Mouse (Mus musculus): ENCODE results near the gene Cited2.

Cited2 gene

GRCm38 (mm10) chr10:17722653-17723410 lies at the start of gene Cited2:
TSS of gene Cited2 (plus strand) at chr10:17723218.
- DNase-seq (ENCODE audit: low spot score in 2 of 2): peak; percentile 100

DNA sequence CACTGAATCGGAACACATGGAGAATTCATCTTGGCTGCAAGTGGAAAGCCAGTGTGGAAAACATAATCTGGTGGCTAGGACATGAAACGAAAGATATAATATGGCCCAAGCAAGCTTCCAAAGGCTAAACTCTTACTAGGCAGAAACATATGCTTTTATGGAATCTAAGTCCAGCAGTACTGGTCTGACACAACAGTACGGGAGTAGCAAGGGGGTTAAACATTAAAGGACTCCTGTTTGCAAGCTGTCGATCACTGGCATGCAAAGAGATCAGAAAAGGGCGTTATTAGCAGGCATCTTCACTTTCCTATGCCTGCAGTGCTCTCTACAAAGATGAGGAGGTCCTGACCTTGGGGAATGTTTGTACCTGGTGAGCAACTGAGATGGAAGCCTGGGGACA lies 48.6 kb upstream of the Cited2 start:
- no peak for DNase-seq (ENCODE audit: low spot score in 2 of 2)

- DNase-seq (ENCODE audit: low spot score in 2 of 2): no peak
Measured at GRCm38 (mm10) chr10:17674869-17675268, 48.1 kb upstream of the Cited2 start.

DNA sequence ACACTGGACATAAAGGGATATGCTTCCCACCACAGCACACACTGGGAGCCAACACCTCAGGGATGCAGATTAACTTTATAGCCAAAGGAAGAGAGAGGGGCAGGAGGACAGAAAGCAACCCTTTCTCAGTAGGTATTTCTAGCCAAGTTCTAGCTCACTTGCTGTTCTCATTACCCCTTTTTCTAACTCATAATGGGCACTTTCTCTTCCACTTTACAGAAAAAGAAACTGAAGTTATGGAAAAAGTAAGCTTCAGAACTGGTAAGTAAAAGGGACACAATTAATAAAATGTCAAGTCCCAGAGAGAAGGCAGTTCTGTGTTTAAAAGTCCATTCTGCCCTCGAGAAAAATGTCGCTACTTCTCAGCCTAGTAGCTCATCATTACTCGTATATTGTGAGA lies 46.6 kb upstream of the Cited2 start:
- no peak for DNase-seq (ENCODE audit: low spot score in 2 of 2)

GRCm38 (mm10) chr10:17677308-17677707 lies 45.7 kb upstream of the Cited2 start:
- DNase-seq (ENCODE audit: low spot score in 2 of 2): no peak

GRCm38 (mm10) chr10:17680432-17681382 lies 42.3 kb upstream of the Cited2 start:
- no peak for DNase-seq (ENCODE audit: low spot score in 2 of 2)

DNA sequence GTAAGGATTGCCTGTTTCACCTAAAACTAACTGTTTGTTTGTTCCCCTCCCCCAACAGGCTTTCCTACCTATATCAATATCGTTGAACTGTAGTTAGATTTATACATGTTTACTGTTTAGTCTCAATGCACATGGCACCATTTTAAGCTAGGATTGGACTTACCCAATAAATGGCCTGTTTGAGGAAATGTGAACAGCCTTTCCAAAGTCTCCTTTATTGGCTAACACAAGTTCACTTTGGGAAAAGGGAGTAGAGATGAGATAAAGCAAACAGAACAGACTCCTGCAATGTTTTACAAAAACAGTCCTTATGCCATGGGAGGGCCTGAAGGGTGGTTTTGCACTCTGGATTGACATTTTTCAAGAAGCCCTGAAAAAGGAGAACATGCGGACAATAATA lies 41.6 kb upstream of the Cited2 start:
- DNase-seq (ENCODE audit: low spot score in 2 of 2): no peak

DNA sequence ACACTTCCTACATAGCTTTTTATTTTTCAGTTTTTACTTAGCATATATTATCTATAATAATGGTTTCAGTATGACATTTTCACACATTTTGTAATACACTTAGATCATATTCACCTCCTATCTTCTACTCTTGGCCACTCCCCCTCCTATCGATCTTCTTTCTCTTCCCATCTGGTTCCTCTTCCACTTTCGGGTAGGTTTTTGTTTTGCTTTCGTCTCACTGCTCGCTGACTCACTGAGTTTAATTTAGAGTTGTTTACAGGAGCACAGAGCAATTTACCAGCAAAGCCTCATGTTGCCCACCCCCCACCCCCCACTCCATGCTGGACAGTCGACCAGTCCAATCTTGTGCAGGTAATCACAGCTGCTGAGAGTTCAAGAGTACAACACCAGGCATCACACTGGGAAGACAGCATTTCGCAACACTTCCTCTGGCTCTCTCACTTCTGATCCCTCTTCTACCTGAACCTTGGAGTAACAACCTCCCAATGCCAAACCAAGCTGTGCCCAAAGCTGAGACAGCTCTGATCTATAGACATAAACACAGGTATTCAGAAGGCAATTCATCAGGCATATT lies 39.1 kb upstream of the Cited2 start:
- no peak for DNase-seq (ENCODE audit: low spot score in 2 of 2)

- no peak for DNase-seq (ENCODE audit: low spot score in 2 of 2)
Measured at GRCm38 (mm10) chr10:17689806-17690205, 33.2 kb upstream of the Cited2 start.

- DNase-seq (ENCODE audit: low spot score in 2 of 2): no peak
Measured at GRCm38 (mm10) chr10:17691709-17692108, 31.3 kb upstream of the Cited2 start.

GRCm38 (mm10) chr10:17695801-17696200 lies 27.2 kb upstream of the Cited2 start:
- DNase-seq (ENCODE audit: low spot score in 2 of 2): no peak

GRCm38 (mm10) chr10:17697376-17698265 lies 25.4 kb upstream of the Cited2 start:
- no peak for DNase-seq (ENCODE audit: low spot score in 2 of 2)

GRCm38 (mm10) chr10:17705466-17705973 lies 17.5 kb upstream of the Cited2 start:
- no peak for DNase-seq (ENCODE audit: low spot score in 2 of 2)

- no peak for DNase-seq (ENCODE audit: low spot score in 2 of 2)
Measured at GRCm38 (mm10) chr10:17710753-17711152, 12.3 kb upstream of the Cited2 start.

DNA sequence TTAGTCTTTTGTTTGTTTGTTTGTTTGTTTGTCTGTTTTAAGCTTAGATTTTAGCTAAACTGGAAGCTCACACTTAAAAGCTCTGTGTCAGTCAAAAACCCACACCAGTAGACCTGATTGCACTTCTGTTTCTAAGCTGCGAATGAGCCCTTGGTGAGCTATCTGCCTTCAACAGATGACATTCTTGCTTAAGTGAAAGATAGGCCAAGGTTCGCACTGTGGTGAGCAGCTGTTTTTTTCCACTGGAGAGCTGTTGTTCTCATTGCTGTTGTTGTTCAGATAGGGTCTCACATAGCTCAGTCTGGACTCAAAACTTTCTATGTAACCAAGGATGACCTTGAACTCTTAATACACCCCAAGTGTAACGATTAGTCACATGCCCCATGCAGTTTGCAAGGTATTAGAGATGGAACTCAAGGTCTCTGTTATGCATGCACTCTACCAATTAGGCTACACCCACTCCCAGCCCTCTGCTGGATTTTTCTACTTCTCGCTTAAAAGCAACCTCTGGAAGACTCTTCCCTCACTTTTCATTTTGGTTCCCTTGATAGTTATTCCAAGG lies 3.9 kb upstream of the Cited2 start:
- no peak for DNase-seq (ENCODE audit: low spot score in 2 of 2)

DNA sequence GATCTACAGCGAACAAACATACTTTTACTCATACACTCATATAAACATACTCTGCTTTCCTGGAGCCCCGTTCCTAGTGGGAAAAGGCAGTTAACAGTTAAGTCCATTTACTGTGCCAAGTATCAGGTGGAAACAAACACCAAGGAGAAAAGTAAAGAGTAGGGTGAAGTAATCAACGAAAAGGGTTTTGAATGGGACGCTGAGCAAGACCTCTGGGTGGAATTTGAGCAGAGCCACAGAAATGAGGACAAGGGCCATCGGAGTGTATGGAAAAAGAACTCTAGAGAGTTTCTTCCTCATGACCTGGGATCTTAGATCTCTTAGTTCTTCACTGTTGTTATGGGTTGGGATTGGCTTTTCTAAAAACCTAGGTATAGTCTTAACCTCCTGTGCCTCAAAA lies 3.4 kb upstream of the Cited2 start:
- DNase-seq (ENCODE audit: low spot score in 2 of 2): no peak

DNA sequence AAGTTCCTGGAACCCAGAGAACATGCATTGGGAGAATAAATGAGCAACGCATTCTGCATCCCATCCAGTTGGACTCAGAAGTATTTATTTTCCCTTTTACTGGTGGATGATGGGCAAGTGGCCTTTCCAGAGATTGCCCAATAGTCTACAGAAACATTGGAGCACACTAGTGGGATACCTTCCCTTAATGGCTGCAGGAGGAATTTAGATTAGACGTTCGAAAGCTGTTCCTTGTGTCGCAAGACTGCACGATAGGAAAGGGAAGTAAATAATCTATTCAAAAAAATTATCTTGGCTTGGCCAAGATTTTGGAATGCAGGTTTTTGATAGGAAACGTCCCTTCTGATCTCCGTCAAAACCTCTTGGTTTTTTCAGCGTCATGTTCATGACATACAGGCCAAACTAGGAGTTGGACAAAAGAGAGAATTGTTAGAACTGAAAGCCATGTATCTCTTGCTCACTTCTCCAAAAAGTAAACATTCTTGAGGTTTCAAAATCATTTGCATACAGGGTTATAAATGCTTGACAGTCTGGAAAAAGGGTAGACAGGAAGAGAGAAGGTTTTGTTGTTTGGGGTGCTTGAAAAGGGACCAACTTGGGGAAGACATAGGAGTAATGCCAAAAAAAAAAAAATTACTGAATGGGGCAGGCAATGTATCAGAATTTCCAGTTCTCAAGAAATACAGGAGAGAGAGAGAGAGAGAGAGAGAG lies 2.0 kb upstream of the Cited2 start:
- no peak for DNase-seq (ENCODE audit: low spot score in 2 of 2)

GRCm38 (mm10) chr10:17721602-17722121 lies 1.4 kb upstream of the Cited2 start:
- no peak for DNase-seq (ENCODE audit: low spot score in 2 of 2)

GRCm38 (mm10) chr10:17722158-17722557 lies 860 bp upstream of the Cited2 start:
- peak; percentile 95 to 97 for DNase-seq (ENCODE audit: low spot score in 2 of 2)

GRCm38 (mm10) chr10:17723421-17723841 lies 413 bp downstream of the Cited2 start:
- DNase-seq (ENCODE audit: low spot score in 2 of 2): no peak

Data from frontal cortex, postnatal 25 days (tissue).